Mouse (Mus musculus) left cerebral cortex, adult 2 months (tissue): ENCODE measurements around the gene Scai. TPM values are rescaled to one million over a fixed set of nuclear protein-coding genes. Genes with fewer than 3 reads are reported as not detected.

ENCODE experiments used
- DNase-seq, 2 experiments: peaks; one replicate each; pipeline ENCODE4 v3.0.0; 2021 to 2022; ENCODE audit warnings: low spot score in 2 of 2, mixed read lengths in 1 of 2; ENCODE audit errors: extremely low spot score in 1 of 2
- H3K27ac ChIP-seq: fragments of 200-600 bp; 2 replicates; pipeline ENCODE4 v1.8.1; 2022
- H3K4me3 ChIP-seq: fragments of 200-600 bp; 2 replicates; pipeline ENCODE4 v1.8.1; 2022
- CTCF ChIP-seq: fragments of 200-600 bp; IDR thresholded peaks from 2 replicates; pipeline ENCODE4 v1.8.1; 2022; ENCODE audit warnings: antibody characterized with exemption, mild to moderate bottlenecking, moderate library complexity
- intact Hi-C: fragments of 180-260 bp; cut with DNase I; formaldehyde crosslinking; loops from one replicate; pipeline ENCODE4 v1.15.1; 2025
- total RNA-seq, 2 experiments: library from RNA; stranded (reverse); gene quantifications; 2 replicates each; pipeline ENCODE4 v1.2.3; 2021

Scai gene
- total RNA-seq, 2 experiments from 2014 or later = 51.1 to 65.4 TPM

DNA sequence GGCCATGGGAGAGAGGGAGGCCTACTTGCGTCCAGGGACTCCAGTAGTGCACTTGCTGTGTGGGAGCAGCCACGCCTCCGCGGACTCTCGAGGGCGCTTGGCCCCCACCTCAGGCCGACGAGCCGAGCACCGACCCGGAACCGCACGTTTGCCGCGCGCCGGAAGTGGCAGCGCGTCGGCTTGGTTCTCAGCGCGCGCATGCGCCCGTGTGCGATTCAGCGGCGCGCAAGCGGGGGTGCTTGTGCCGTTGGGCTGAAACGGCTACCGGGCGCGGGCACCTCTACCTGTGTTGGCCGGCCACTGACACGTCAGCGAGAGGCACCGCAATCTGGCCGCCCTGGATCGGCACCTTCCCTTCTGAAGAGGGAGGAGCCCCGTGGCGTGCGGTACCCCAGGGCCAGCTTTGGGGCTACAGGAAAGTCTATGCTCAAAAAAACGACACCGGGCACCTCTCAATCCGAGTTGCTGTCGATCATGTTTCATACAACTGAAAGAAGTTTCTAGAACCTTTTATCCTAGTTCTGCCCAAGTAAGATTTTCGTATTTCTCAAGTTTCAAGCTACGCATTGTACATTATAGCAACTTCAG, 125.0 kb downstream of the Scai start, which contains the start of gene Golga1:
TSS of gene Golga1 (minus strand) at position 142 of the 588 bp plus-strand sequence.
- Histone ChIP-seq H3K27ac (peak within 1 kb of the TSS; percentile 97), H3K4me3 (peak within 1 kb of the TSS; percentile 99)
- intact Hi-C loops = loop anchor here (2.0 kb wide), 2 partner anchors 57 to 125 kb away; partner anchors contain the start of gene Scai
- no peak for TF ChIP-seq CTCF
- peak; percentile 91 for DNase-seq

DNA sequence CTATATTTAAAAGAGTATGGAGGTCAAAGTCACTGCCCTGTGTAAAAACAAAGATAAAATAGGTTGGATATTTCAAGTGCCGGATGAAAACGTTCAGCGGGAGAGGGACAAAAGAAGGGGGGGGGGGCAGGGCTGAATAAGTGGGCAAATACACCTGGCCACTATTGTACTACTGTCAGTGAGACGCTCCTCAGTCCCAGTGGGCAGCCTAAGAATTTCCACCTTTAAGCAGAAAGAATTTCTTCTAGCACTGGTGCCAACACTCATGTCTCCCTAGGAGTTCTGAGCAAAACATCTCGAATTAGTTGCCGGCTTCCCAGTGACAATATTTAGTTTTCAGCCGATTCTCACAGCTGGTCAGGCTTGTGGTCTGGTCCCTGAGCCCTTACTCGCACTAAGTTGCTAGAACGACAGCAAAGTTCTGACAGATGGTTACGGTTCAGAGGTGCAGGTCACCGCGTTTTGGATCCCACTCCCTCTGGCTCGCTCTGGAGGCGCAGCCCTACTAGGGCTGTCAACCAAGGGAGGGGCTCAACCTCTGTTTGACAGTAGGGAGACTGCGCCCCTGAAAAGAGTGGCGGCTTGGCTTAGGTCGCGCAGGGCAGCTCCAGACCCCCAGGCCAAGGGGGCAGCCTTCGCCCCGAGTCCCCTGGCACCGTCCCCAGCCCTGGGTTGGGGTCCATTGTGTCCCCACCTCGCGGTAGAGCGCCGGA, 125.7 kb downstream of the Scai start:
- Histone ChIP-seq H3K4me3 (peak overlapping the region; percentile 99), H3K27ac (peak overlapping the region; percentile 97)
- DNase-seq = peak in 1 of 2 experiments; percentile 32
- intact Hi-C loops = loop anchor here (2.0 kb wide), 2 partner anchors 56 to 126 kb away; partner anchors contain the start of gene Scai
- TF ChIP-seq CTCF = no peak

DNA sequence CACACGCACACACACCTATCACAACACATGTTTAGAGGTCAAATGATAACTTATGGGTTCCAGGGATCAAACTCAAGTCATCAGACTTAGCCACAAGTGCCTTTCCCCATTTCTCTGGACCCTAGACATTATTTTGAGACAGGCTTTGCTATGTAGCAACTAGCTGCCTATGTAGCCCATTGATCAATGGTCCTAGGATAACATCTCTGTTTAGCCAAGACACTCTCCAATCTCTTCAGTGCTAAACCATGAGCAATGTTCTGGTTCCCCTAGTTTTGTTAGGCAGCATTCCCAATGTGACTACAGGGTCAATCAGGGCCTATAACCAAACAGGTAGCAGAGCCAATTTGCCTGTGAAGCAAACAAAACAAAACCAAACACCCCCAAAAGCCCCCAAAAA, 142.0 kb downstream of the Scai start:
- DNase-seq = no peak
- no peak overlapping the region for H3K27ac ChIP-seq
- H3K4me3 ChIP-seq = no peak overlapping the region
- no peak for TF ChIP-seq CTCF
- intact Hi-C loops = no loop called here

DNA sequence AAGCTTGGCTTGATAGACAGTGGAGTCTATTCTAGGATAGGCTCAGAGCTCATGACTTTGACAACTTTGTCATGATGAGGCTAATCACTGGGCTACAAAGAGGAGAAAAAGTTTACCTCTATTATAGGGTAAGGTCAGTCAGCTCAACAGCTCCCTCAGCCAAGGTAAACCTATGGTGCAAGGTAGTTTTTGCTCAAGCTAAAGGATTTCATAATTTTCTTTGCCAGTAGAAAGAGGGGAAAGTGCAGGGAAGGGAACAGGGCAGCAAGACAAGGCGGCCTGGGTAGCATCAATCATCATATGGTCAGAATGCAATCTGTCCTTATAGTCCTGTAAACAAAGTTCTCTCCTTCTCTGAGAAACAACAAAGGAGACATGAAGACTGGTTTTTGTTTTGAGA, 150.3 kb downstream of the Scai start:
- DNase-seq = no peak
- intact Hi-C loops = no loop called here
- no peak overlapping the region for H3K27ac ChIP-seq
- no peak for TF ChIP-seq CTCF
- no peak overlapping the region for H3K4me3 ChIP-seq

DNA sequence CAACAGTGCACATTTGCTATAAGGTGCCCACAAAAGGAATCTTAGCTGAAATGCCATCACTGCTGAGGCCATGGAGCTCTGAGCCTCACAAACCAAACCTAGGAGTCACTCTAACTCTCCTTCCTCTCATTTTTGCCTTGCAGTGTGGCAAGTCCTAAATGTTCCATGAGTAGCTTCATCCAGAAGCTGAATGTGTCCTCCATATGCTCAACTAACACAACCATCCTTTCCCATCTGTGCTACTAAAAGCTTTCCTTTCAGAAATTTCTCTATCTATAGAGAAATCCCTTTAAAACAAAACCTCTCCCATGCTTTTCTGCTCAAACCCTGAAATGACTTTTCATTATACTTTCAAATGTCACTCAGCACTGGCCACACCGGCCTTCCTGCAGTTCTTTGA, 158.9 kb downstream of the Scai start:
- DNase-seq = no peak
- Histone ChIP-seq H3K4me3 (no peak overlapping the region), H3K27ac (peak overlapping the region; percentile 25; the same call in 1 of the 2 replicates)
- intact Hi-C loops = no loop called here
- no peak for TF ChIP-seq CTCF

DNA sequence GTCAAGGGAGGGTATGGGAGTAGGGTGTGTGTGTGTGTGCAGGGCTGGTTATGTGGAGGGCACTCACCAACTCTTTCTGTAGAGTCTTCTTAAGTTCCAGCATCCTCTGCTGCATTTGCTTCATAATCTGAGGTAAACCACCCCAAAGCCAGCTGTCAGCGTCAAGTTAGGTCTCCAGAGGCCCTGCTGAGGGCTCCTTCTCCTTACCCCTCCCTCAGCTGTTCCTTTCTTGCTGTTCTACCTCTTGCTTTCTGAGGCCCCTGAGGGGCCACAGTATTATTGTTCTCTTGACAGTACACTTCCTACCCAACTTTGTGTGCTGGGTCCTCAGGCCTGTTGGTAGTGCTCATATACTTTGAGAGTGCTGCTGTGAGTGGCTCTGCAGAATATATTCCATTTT, 170.5 kb downstream of the Scai start:
- Histone ChIP-seq H3K27ac (no peak overlapping the region), H3K4me3 (no peak overlapping the region)
- TF ChIP-seq CTCF = no peak
- DNase-seq = no peak
- intact Hi-C loops = no loop called here

DNA sequence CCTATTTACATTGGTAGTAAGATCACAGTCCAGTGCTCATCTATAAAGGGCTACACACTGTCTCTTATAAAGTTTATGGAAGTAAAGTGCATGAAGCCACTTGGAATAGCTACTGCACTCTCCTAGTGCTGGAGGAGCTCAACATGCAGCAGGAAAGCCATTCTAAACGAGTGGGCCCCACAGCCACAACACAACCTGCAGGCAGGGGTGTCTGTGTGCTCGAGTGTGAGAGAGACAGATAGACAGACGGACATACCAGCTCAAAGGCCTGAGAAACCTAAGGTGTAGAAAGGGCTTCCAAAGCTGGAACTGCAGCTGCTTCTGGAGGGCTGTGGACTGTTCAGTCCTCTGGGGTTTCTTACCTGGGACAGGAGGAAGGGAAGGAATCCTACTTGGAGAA, 174.0 kb downstream of the Scai start:
- intact Hi-C loops = no loop called here
- Histone ChIP-seq H3K27ac (no peak overlapping the region), H3K4me3 (no peak overlapping the region)
- DNase-seq = no peak
- no peak for TF ChIP-seq CTCF

Other genes starting within 250 kb of the Scai start
- gene Wdr38, start 193.3 kb downstream of the Scai start, total RNA-seq = under 1 TPM; 0.32 to 0.70 TPM
- 100 to 1,000 TPM; 106 to 108 TPM for gene Arpc5l, start 185.4 kb downstream of the Scai start, total RNA-seq
- gene Rpl35, start 185.1 kb downstream of the Scai start, total RNA-seq = 100 to 1,000 TPM; 251 to 253 TPM
- 10 to 100 TPM; 30.3 to 31.1 TPM for gene Golga1, start 125.2 kb downstream of the Scai start, total RNA-seq
- gene Ppp6c, start 35.7 kb upstream of the Scai start, total RNA-seq = 10 to 100 TPM; 63.2 to 67.5 TPM